Mouse (Mus musculus) limb, embryonic 11.5 days (tissue): ENCODE data around the gene Cacnb1. TPM values are rescaled to one million over a fixed set of nuclear protein-coding genes. Genes with fewer than 3 reads are reported as not detected.

ENCODE experiments used
- ATAC-seq: fragments of 200-750 bp; cut with Nextera tagmentation; 2 replicates; pipeline ENCODE4 v1.8.0; 2017; ENCODE audit warnings: low read depth; ENCODE audit not compliant: insufficient number of reproducible peaks, low FRiP score, low TSS enrichment
- DNase-seq: peaks from one replicate; pipeline ENCODE4 v3.0.0-alpha.2; 2015; ENCODE audit warnings: low spot score
- H3K27ac ChIP-seq: fragments of 300-500 bp; sonication (generic); replicated peaks from 2 replicates; pipeline ENCODE4 v1.5.1; 2014; ENCODE audit warnings: low read depth, mild to moderate bottlenecking, low read length
- H3K27me3 ChIP-seq: fragments of 300-500 bp; sonication (generic); 2 replicates; pipeline ENCODE4 v1.6.1; 2014; ENCODE audit warnings: mild to moderate bottlenecking, low read length, mixed read lengths; ENCODE audit not compliant: control insufficient read depth, insufficient read depth
- H3K36me3 ChIP-seq: fragments of 300-500 bp; sonication (generic); 2 replicates; pipeline ENCODE4 v1.6.1; 2014; ENCODE audit warnings: mild to moderate bottlenecking, low read length, moderate library complexity, mixed read lengths; ENCODE audit not compliant: control insufficient read depth, insufficient read depth
- H3K4me1 ChIP-seq: fragments of 300-500 bp; sonication (generic); 2 replicates; pipeline ENCODE4 v1.6.1; 2014; ENCODE audit warnings: low read length, mixed read lengths; ENCODE audit not compliant: control insufficient read depth, insufficient read depth
- H3K4me2 ChIP-seq: fragments of 300-500 bp; sonication (generic); 2 replicates; pipeline ENCODE4 v1.6.1; 2014; ENCODE audit warnings: low read depth, mild to moderate bottlenecking, moderate library complexity; ENCODE audit not compliant: severe bottlenecking
- H3K4me3 ChIP-seq: fragments of 300-500 bp; sonication (generic); 2 replicates; pipeline ENCODE4 v1.5.1; 2014; ENCODE audit warnings: low read depth, low read length
- H3K9ac ChIP-seq: fragments of 300-500 bp; sonication (generic); 2 replicates; pipeline ENCODE4 v1.6.1; 2014; ENCODE audit warnings: mild to moderate bottlenecking, low read length
- H3K9me3 ChIP-seq: fragments of 300-500 bp; sonication (generic); 2 replicates; pipeline ENCODE4 v1.6.1; 2016; ENCODE audit warnings: low read length; ENCODE audit not compliant: control insufficient read depth
- WGBS: fragments of 180-500 bp; shearing (Covaris S2); extraction: QIAGEN DNeasy Blood & Tissue Kit; methylation state at CpG from one replicate; pipeline ENCODE4 v1.1.7; 2014; 5-methylcytosine and 5-hydroxymethylcytosine counted together
- polyA plus RNA-seq: library from polyadenylated mRNA; unstranded; fragments of >200 nt; fragmentation: Nextera tagmentation; extraction: Ambion mirVana; gene quantifications from 2 replicates; pipeline ENCODE4 v1.2.1, GENCODE M21; 2014

The Cacnb1 gene
- polyA plus RNA-seq, 1 experiment from 2014 or later, result 6.8 TPM

DNA sequence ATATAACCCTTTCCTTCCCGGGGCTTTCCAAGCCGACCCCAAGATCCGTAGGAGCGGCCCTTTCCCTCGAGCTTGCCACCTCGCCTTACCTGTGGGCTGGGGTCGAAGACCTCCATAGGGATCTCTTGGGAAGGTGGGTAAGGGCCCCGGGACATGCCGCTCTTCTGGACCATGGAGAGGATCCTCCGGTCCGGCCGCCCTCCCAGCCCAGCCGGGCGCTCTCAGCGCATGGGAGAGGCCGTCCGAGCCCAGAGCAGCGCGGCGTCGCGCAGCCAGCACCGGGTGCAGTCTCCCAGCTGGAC lies 630 bp downstream of the Cacnb1 start:
- ATAC-seq (peak; percentile 46; the same call in 1 of the 2 replicates), DNase-seq (no peak)
- no peaks in the 10 kb centered on the region for H3K27me3 ChIP-seq
- H3K27ac ChIP-seq, result peak overlapping the region; percentile 83
- H3K4me3 ChIP-seq, result peak overlapping the region; percentile 84
- WGBS, result 1% methylated on average over 23 of the region's 23 CpGs
- no peaks in the 10 kb centered on the region; the same call in 1 of the 2 replicates for H3K36me3 ChIP-seq
- H3K4me1 ChIP-seq, result peaks cover 20% of the 10 kb centered on the region
- peak overlapping the region; percentile 83 for H3K9ac ChIP-seq
- no peaks in the 10 kb centered on the region for H3K9me3 ChIP-seq
- H3K4me2 ChIP-seq, result peak overlapping the region; percentile 95

DNA sequence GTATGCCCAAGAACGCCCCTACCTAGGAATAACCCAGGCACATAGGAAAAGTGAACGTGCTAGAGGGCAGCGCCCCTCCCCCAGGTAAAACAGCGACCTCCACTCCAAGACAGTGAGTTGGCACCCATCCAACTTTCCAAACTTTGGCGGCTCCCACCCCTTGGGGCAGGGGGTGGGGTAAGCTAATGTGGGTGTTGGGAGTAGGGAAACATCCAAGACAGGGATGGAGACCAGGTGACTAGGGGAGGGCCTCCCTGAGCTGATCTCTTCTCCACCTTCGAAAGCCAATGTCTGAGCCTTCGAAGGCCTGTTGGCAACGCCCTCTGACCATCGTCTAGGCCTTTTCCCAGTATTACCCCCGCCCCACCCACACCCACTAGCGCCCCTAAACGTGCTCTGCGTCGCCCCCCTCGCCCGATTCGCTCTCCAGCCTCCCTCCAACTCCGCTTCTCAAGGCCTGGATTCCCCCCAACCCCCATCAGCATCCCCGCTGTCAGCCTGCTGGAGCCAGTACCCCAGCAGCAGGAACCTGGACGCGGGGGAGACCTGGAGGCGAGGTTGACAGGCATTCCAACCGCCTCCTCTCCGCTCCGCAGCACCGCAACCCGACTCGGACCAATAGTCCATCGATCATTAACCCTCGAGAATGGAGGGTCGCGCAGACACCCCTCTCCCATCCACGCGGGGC lies 1.1 kb downstream of the Cacnb1 start:
- DNase-seq, result peak; percentile 61

DNA sequence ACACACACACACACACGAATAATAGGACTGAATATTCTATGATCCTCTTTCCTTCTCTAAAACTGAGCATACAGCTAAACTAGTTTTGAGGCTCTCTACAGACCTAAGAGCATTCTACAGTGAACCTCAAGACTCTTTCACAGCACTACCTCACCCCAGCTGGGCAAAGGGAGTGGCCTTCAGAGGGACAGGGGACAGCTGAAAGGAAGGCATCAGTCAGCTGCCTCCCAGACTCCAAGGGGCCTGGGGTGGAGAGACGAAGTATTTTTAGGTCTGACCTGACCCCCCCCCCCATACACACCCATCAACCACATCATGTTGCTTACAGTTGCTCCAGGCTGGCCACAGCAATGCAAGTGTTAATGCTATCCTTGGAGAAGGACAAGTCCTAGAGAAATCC lies 1.7 kb downstream of the Cacnb1 start:
- Histone ChIP-seq H3K4me2 (peak overlapping the region; percentile 95), H3K27me3 (no peaks in the 10 kb centered on the region), H3K36me3 (no peaks in the 10 kb centered on the region; the same call in 1 of the 2 replicates), H3K4me1 (peaks cover 20% of the 10 kb centered on the region), H3K9me3 (no peaks in the 10 kb centered on the region), H3K9ac (no peak overlapping the region; the same call in 1 of the 2 replicates), H3K27ac (no peak overlapping the region), H3K4me3 (peak overlapping the region; percentile 84)
- WGBS, result 75% methylated on average over 2 of the region's 2 CpGs
- no peak for DNase-seq
- ATAC-seq, result no peak

More for the DNA sequence above, 1.1 kb downstream of the Cacnb1 start:
- Histone ChIP-seq H3K9ac (peak overlapping the region; percentile 83), H3K4me2 (peak overlapping the region; percentile 95), H3K4me1 (peaks cover 20% of the 10 kb centered on the region), H3K9me3 (no peaks in the 10 kb centered on the region), H3K27me3 (no peaks in the 10 kb centered on the region), H3K36me3 (no peaks in the 10 kb centered on the region; the same call in 1 of the 2 replicates), H3K4me3 (peak overlapping the region; percentile 84), H3K27ac (peak overlapping the region; percentile 83; the same call in 1 of the 2 replicates)
- 4% methylated on average over 34 of the region's 34 CpGs for WGBS
- peak; percentile 4; the same call in 1 of the 2 replicates for ATAC-seq

DNA sequence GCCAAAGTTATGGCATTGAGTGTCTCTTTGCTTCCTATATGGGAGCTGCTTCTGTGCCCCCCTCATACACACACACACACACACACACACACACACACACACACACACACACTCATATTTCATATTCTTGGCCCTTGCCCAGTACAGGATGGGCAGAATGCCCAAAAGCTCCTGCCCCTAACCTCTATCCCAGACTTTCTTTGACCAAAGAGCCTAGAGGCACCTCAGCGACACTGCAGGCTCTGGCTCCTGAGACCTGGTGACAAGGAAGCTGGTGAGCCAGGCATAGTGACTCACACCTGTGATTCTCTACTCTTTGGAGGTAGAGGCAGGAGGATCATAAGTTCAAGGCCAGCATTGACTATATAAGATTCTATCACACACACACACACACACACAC lies 2.1 kb downstream of the Cacnb1 start:
- H3K27ac ChIP-seq, result no peak overlapping the region
- H3K9ac ChIP-seq, result no peak overlapping the region
- ATAC-seq, result no peak

DNA sequence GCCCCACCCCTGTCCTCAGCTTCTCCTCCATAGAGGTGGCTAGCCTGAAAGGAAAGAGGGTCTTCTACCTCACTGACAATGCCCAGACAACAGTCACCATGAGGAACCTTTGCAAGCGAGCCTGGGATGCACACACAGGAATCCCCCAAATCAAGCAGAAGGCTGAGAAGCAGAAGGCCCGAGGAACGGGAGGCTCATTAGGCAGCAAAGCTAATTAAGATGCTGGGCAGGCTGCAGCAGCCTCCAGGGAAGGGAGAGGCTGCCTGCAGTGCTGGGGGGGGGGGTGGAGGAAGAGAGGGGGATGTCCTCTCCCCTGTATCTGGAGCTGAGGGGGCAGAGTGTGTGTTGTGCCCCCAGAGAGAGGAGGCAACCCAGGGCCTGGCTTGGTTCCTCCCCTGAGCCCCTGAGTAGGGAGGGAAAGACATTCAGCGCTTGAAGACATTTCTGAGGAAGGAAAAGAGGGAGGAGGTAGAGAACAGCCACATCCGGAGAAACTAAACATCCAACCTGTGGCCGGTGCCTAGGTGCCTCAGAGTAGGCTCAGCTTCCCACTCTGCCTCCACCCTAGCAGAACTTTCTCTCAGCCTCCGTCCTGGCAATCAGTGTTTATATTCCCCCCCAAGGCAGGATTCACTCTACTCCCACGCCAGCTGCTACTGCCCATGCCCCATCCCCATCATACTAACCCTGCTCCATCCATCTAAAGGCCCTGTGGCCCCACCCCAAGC lies 2.8 kb downstream of the Cacnb1 start:
- 35% methylated on average over 7 of the region's 8 CpGs for WGBS
- Histone ChIP-seq H3K9ac (no peak overlapping the region), H3K4me2 (no peak overlapping the region), H3K4me1 (peaks cover 15% of the 10 kb centered on the region), H3K9me3 (no peaks in the 10 kb centered on the region), H3K27ac (no peak overlapping the region), H3K36me3 (no peaks in the 10 kb centered on the region; the same call in 1 of the 2 replicates), H3K27me3 (no peaks in the 10 kb centered on the region), H3K4me3 (no peak overlapping the region)
- DNase-seq (no peak), ATAC-seq (no peak)

More for the DNA sequence above, 2.1 kb downstream of the Cacnb1 start:
- 100% methylated on average over 1 of the region's 1 CpGs for WGBS
- no peak overlapping the region for H3K4me2 ChIP-seq
- H3K4me1 ChIP-seq, result peaks cover 16% of the 10 kb centered on the region
- H3K9me3 ChIP-seq, result no peaks in the 10 kb centered on the region
- no peak for DNase-seq
- no peak overlapping the region for H3K4me3 ChIP-seq
- H3K27me3 ChIP-seq, result no peaks in the 10 kb centered on the region
- H3K36me3 ChIP-seq, result no peaks in the 10 kb centered on the region; the same call in 1 of the 2 replicates

DNA sequence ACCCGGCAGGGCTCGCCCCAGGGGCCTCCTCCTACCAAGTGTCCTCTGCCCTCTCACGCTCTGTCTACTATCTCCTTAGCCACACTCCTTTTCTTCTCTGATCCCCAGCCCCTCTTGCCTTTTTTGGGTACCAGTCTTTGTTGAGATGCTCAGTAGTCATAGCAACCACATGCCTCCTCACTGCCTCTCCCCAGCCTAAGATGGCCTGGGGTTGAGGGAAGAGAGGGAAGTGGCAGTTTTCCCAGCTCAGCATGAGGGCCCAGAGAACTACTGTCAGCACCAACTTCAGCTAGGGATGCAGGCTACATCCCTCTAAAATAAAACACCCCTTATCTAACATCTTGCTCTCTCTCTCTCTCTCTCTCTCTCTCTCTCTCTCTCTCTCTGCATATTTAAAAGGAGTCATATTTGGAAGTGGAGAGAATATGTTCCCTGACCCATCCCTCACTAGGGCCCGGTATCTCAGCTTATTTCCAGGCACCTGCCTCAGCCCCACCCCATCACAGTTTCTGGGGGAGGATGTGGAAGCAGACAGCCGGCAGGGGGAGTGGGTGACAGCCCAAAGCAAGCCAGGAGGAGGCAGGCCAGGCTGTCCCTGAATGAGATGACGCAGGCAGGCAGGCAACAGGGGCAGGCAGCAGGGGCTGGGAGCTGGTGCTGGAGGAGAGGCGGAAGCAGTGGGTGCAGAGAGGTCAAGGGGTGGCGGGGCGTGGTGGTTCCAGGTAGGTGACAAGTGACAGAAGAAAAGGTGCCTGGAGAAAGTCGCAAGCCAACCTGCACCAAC lies 3.8 kb downstream of the Cacnb1 start:
- H3K4me1 ChIP-seq, result peaks cover 15% of the 10 kb centered on the region
- no peak for ATAC-seq
- peaks cover 2% of the 10 kb centered on the region; the same call in 1 of the 2 replicates for H3K36me3 ChIP-seq
- no peaks in the 10 kb centered on the region for H3K27me3 ChIP-seq
- no peak overlapping the region for H3K27ac ChIP-seq
- H3K4me3 ChIP-seq, result no peak overlapping the region
- no peak overlapping the region for H3K9ac ChIP-seq
- 42% methylated on average over 10 of the region's 10 CpGs for WGBS
- H3K4me2 ChIP-seq, result no peak overlapping the region
- DNase-seq, result peak; percentile 52
- no peaks in the 10 kb centered on the region for H3K9me3 ChIP-seq

DNA sequence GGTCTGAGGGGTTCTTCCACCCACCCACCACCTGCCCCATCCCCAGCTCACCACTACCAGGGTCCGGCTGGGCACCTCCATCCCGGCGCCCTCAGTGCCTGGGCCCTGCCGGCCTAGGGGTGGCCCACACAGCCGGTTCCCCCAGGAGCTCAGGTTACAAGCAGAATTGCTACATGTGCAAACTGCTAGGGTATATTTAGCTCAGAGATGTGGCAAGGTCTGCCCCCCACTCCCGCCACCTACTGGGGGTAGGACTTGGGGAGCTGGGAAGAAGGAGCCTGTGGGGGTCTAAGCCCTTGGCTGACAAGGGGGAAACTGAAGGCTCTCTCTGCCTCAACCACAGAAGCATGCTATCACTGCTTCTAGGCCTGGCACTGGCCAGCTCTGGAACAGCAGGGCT lies 4.6 kb downstream of the Cacnb1 start:
- no peak for DNase-seq
- H3K4me1 ChIP-seq, result peaks cover 15% of the 10 kb centered on the region
- H3K36me3 ChIP-seq, result peaks cover 2% of the 10 kb centered on the region; the same call in 1 of the 2 replicates
- H3K27me3 ChIP-seq, result no peaks in the 10 kb centered on the region
- H3K4me3 ChIP-seq, result no peak overlapping the region
- no peak overlapping the region for H3K27ac ChIP-seq
- H3K9me3 ChIP-seq, result no peaks in the 10 kb centered on the region
- no peak for ATAC-seq
- no peak overlapping the region for H3K9ac ChIP-seq
- no peak overlapping the region for H3K4me2 ChIP-seq
- 65% methylated on average over 6 of the region's 6 CpGs for WGBS

DNA sequence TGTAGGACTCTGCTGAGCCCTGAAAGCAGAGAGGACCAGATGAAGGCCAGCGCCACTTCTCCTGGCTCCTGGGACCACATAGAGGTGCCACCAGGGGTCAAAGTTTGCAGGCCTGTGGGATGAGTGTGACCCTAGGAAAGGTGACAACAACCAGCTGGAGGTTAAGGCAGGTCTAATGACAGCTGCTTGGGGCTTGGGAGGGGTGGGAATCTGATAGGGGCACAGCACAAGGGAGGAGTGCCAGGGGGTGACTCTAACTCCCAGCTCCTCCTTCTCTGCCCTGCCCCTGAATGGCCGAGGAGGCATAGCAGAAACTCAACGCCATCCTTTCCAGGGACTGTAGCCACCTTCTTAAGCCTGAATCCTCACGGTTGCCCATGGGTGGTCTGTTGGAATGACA lies 6.0 kb downstream of the Cacnb1 start:
- no peak overlapping the region for H3K27ac ChIP-seq
- DNase-seq (no peak), ATAC-seq (no peak)
- no peaks in the 10 kb centered on the region for H3K27me3 ChIP-seq
- 61% methylated on average over 4 of the region's 4 CpGs for WGBS
- H3K4me1 ChIP-seq, result peaks cover 15% of the 10 kb centered on the region
- H3K36me3 ChIP-seq, result peaks cover 2% of the 10 kb centered on the region; the same call in 1 of the 2 replicates
- H3K4me2 ChIP-seq, result no peak overlapping the region
- H3K4me3 ChIP-seq, result no peak overlapping the region
- H3K9ac ChIP-seq, result no peak overlapping the region
- H3K9me3 ChIP-seq, result no peaks in the 10 kb centered on the region
